31 mouse cellular contexts compared by ENCODE assay signal in genomic region chr6:21879496-21879895, GRCm38 (mm10). TPM values are rescaled to one million over a fixed set of nuclear protein-coding genes. Genes with fewer than 3 reads are reported as not detected.
A peak's percentile ranks its signal among the peaks of the same experiment; 100 is the strongest.
DNase-seq lines count a peak whose midpoint lies in the region; ATAC-seq lines count a peak whose summit lies in the region.
"Had no signal": no experiment of that assay in that cellular context is flagged by ENCODE, and none has a peak within 500 bp of the region (broad histone marks: within the 10 kb centered on the region; RNA-seq: fewer than 3 reads in every experiment).

No protein-coding gene starts in this region.

- 46% methylated on average over 6 of the region's 6 CpGs for WGBS in kidney, embryonic 15.5 days
- WGBS in midbrain, embryonic 16.5 days: 65% methylated on average over 6 of the region's 6 CpGs
- WGBS in midbrain, embryonic 13.5 days: 74% methylated on average over 6 of the region's 6 CpGs
- WGBS in liver, embryonic 13.5 days (ENCODE audit: insufficient replicate concordance): 56% methylated on average over 6 of the region's 6 CpGs

- no peaks in the 10 kb centered on the region for H3K4me1 ChIP-seq in kidney, embryonic 15.5 days
- no peaks in the 10 kb centered on the region for H3K4me1 ChIP-seq in midbrain, embryonic 16.5 days (ENCODE audit: control insufficient read depth, insufficient read depth, low read length)
- no peaks in the 10 kb centered on the region for H3K4me1 ChIP-seq in midbrain, embryonic 13.5 days (replicated peaks)
- no peaks in the 10 kb centered on the region for H3K4me1 ChIP-seq in liver, embryonic 13.5 days (replicated peaks)
- H3K4me1 ChIP-seq: embryonic facial prominence, embryonic 10.5 days; embryonic facial prominence, embryonic 15.5 days; forebrain, embryonic 13.5 days; heart, embryonic 12.5 days; hindbrain, embryonic 13.5 days; neural tube, embryonic 12.5 days had no signal

- no peak overlapping the region for H3K4me3 ChIP-seq in kidney, embryonic 15.5 days (replicated peaks)
- no peak overlapping the region for H3K4me3 ChIP-seq in midbrain, embryonic 16.5 days (ENCODE audit: low read depth, low read length)
- no peak overlapping the region for H3K4me3 ChIP-seq in midbrain, embryonic 13.5 days (replicated peaks)
- H3K4me3 ChIP-seq in liver, embryonic 13.5 days (replicated peaks): no peak overlapping the region
- H3K4me3 ChIP-seq: embryonic facial prominence, embryonic 10.5 days; embryonic facial prominence, embryonic 15.5 days; forebrain, embryonic 13.5 days; heart, adult 2 months; heart, embryonic 12.5 days; hindbrain, embryonic 13.5 days; lung, embryonic 15.5 days; myocyte; neural tube, embryonic 12.5 days had no signal

- H3K9me3 ChIP-seq in kidney, embryonic 15.5 days (replicated peaks): no peaks in the 10 kb centered on the region
- H3K9me3 ChIP-seq in midbrain, embryonic 16.5 days (replicated peaks; ENCODE audit: control insufficient read depth, low read length, poor library complexity, severe bottlenecking): no peaks in the 10 kb centered on the region
- no peaks in the 10 kb centered on the region for H3K9me3 ChIP-seq in midbrain, embryonic 13.5 days
- H3K9me3 ChIP-seq in liver, embryonic 13.5 days (replicated peaks): no peaks in the 10 kb centered on the region
- H3K9me3 ChIP-seq: embryonic facial prominence, embryonic 10.5 days; embryonic facial prominence, embryonic 15.5 days; forebrain, embryonic 13.5 days; heart, embryonic 12.5 days; hindbrain, embryonic 13.5 days; lung, embryonic 15.5 days; neural tube, embryonic 12.5 days had no signal

- no peaks in the 10 kb centered on the region for H3K36me3 ChIP-seq in kidney, embryonic 15.5 days
- no peaks in the 10 kb centered on the region for H3K36me3 ChIP-seq in midbrain, embryonic 16.5 days (ENCODE audit: control insufficient read depth, insufficient read depth, low read length)
- no peaks in the 10 kb centered on the region for H3K36me3 ChIP-seq in midbrain, embryonic 13.5 days
- H3K36me3 ChIP-seq in liver, embryonic 13.5 days: no peaks in the 10 kb centered on the region
- H3K36me3 ChIP-seq: embryonic facial prominence, embryonic 10.5 days; embryonic facial prominence, embryonic 15.5 days; heart, embryonic 12.5 days; hindbrain, embryonic 13.5 days; lung, embryonic 15.5 days; neural tube, embryonic 12.5 days had no signal

- no peak for DNase-seq in kidney, adult 9 months
- no peak for DNase-seq in liver, embryonic 13.5 days
- DNase-seq in spleen, postnatal 4 days (ENCODE audit: low spot score in 2 of 2): no peak
- DNase-seq in gastrocnemius, adult 8-10 months (ENCODE audit: low spot score in 2 of 2): no peak
- DNase-seq: adrenal gland, postnatal 36 days; cerebellum, adult 2 months; cerebellum, postnatal 25 days; gastrocnemius, postnatal 36 days; heart, adult 2 months; heart, postnatal 4 days; kidney, adult 2 months; kidney, postnatal 14 days; left cerebral cortex, postnatal 4 days; right cerebral cortex, adult 18-20 months; spleen, adult 18-20 months; thymus, adult 18-20 months; thymus, postnatal 25 days had no signal

- no peak overlapping the region for H3K4me2 ChIP-seq in kidney, embryonic 15.5 days
- H3K4me2 ChIP-seq in midbrain, embryonic 16.5 days (ENCODE audit: low read length): no peak overlapping the region
- no peak overlapping the region for H3K4me2 ChIP-seq in midbrain, embryonic 13.5 days (replicated peaks)
- no peak overlapping the region for H3K4me2 ChIP-seq in liver, embryonic 13.5 days
- H3K4me2 ChIP-seq: embryonic facial prominence, embryonic 15.5 days; forebrain, embryonic 13.5 days; heart, embryonic 12.5 days; hindbrain, embryonic 13.5 days; lung, embryonic 15.5 days; neural tube, embryonic 12.5 days had no signal

- H3K9ac ChIP-seq in kidney, embryonic 15.5 days: no peak overlapping the region
- H3K9ac ChIP-seq in midbrain, embryonic 16.5 days (ENCODE audit: low read depth, low read length): no peak overlapping the region
- no peak overlapping the region for H3K9ac ChIP-seq in midbrain, embryonic 13.5 days (replicated peaks)
- H3K9ac ChIP-seq in liver, embryonic 13.5 days: no peak overlapping the region
- H3K9ac ChIP-seq: embryonic facial prominence, embryonic 15.5 days; forebrain, embryonic 13.5 days; heart, embryonic 12.5 days; hindbrain, embryonic 13.5 days; lung, embryonic 15.5 days; neural tube, embryonic 12.5 days had no signal

- ATAC-seq in kidney, embryonic 15.5 days (replicated peaks; ENCODE audit: low FRiP score): 0 out of 2 replicates have a peak, but pooled peaks have one; percentile 43
- peak; percentile 39; the same call in 1 of the 2 replicates for ATAC-seq in midbrain, embryonic 16.5 days
- no peak for ATAC-seq in midbrain, embryonic 13.5 days
- ATAC-seq in liver, embryonic 13.5 days (ENCODE audit: low read depth): 0 out of 2 replicates have a peak, but pooled peaks have one; percentile 20
- ATAC-seq: CD4-positive, CD25-positive, alpha-beta regulatory T cell, adult 4 months; forebrain, embryonic 13.5 days had no signal

- no peak overlapping the region for H3K27ac ChIP-seq in kidney, embryonic 15.5 days
- no peak overlapping the region for H3K27ac ChIP-seq in midbrain, embryonic 16.5 days (ENCODE audit: low read length)
- H3K27ac ChIP-seq in midbrain, embryonic 13.5 days: no peak overlapping the region
- H3K27ac ChIP-seq in liver, embryonic 13.5 days: no peak overlapping the region
- H3K27ac ChIP-seq: embryonic facial prominence, embryonic 10.5 days; embryonic facial prominence, embryonic 15.5 days; forebrain, embryonic 13.5 days; heart, adult 2 months; hindbrain, embryonic 13.5 days; lung, embryonic 15.5 days; neural tube, embryonic 12.5 days; stomach, postnatal 0 days had no signal

- no peaks in the 10 kb centered on the region for H3K27me3 ChIP-seq in kidney, embryonic 15.5 days
- H3K27me3 ChIP-seq in midbrain, embryonic 16.5 days (ENCODE audit: control insufficient read depth, insufficient read depth, low read depth, low read length): no peaks in the 10 kb centered on the region
- H3K27me3 ChIP-seq in midbrain, embryonic 13.5 days: no peaks in the 10 kb centered on the region
- no peaks in the 10 kb centered on the region for H3K27me3 ChIP-seq in liver, embryonic 13.5 days
- H3K27me3 ChIP-seq: embryonic facial prominence, embryonic 15.5 days; forebrain, embryonic 13.5 days; heart, embryonic 12.5 days; hindbrain, embryonic 13.5 days; lung, embryonic 15.5 days; neural tube, embryonic 12.5 days had no signal

RNA-seq across cellular contexts. Expression of gene Tspan12, which starts 27.2 kb away (rescaled TPM):
- 58.5 and 62.6 TPM in 2 replicates for polyA plus RNA-seq in kidney, embryonic 15.5 days (2015; fragmentation: Nextera tagmentation; extraction: Ambion mirVana)
- polyA plus RNA-seq in midbrain, embryonic 16.5 days (2015; fragmentation: Nextera tagmentation; extraction: Ambion mirVana): 59.2 and 63.2 TPM in 2 replicates
- 55.0 and 56.5 TPM in 2 replicates for polyA plus RNA-seq in midbrain, embryonic 13.5 days (2015; fragmentation: Nextera tagmentation; extraction: Ambion mirVana)
- polyA plus RNA-seq in liver, embryonic 13.5 days (2015; fragmentation: Nextera tagmentation; extraction: Ambion mirVana): 23.3 and 29.1 TPM in 2 replicates
- total RNA-seq in gastrocnemius, adult 8-10 months (2022): 10 to 100 TPM in 3 of 4 experiments, 1 to 10 TPM in 1; 9.9 to 11.7 (median 11.0) TPM
- total RNA-seq: megakaryocyte, adult 5-6 weeks had no signal
- polyA plus RNA-seq: CD4-positive, CD25-positive, alpha-beta regulatory T cell, adult 4 months had no signal
